Mouse (Mus musculus) E14TG2a.4 (cell line): Measurements from ENCODE around the gene Ube2ql1.

Experiments used
- CTCF ChIP-seq: conservative IDR thresholded peaks from 2 replicates; pipeline ENCODE4 v1.5.1; 2014; ENCODE audit warnings: low read length
- POU5F1 ChIP-seq: IDR thresholded peaks from 2 replicates; pipeline ENCODE4 v1.6.1; 2014; ENCODE audit warnings: low read length, borderline replicate concordance

- TF ChIP-seq CTCF: no peak
- no peak for TF ChIP-seq POU5F1
These were observed 19.3 kb upstream of the Ube2ql1 start for GRCm38 (mm10) chr13:69758979-69759378.
